Mouse (Mus musculus) activated CD4-positive, CD25-positive, alpha-beta regulatory T cell, adult 4 months (primary cell): ENCODE measurements at regions not wholly inside any gene's neighbourhood (a gene's known extent, or its start where the extent isn't known, plus 50 kb on each side); places are given as distances from the start of the nearest gene placed in this dataset.

Experiments used
- ATAC-seq: one replicate; pipeline ENCODE4 v1.8.0; 2017

- ATAC-seq: no peak
Observed at GRCm38 (mm10) chr4:9031634-9032033, 792.8 kb upstream of the Car8 start.

DNA sequence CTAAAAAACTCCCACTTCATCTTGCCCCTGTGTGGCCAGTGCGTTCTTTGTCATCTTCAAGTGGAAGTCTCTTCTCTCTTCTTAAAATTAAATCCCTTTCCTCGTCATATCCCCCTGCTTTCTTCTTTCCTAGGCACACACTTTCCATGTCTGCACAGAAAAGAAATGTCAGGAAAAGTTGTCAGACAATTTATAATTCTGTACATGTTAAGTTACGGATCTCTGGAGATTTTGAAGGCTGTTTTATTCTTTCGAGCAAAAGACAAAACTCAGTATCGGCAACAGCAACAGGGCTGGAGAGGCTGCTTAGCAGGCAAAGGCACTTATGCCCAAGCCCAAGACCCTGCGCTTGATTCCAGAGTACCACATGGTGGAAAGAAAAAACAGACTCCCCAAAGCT, 790.1 kb upstream of the Car8 start:
- no peak for ATAC-seq

DNA sequence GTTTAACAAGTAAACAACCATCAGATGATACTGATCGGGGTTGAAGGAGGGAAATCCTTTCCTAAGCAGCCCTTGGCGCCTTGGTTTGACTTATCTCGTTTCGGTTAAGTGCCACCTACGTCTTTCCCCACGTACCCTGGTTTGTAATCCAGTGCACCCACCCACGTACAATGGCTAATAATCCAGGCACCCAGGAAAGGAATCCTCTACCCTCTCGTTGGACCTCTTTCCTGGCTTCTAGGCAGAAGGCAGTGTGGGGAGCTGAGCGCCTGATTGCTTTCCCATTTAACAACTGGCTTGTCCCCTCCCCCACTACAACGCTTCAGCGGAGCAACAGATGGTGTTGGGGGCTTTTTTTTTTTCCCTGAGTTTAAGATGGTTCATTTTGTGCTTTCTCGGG, 789.6 kb upstream of the Car8 start:
- ATAC-seq: no peak

DNA sequence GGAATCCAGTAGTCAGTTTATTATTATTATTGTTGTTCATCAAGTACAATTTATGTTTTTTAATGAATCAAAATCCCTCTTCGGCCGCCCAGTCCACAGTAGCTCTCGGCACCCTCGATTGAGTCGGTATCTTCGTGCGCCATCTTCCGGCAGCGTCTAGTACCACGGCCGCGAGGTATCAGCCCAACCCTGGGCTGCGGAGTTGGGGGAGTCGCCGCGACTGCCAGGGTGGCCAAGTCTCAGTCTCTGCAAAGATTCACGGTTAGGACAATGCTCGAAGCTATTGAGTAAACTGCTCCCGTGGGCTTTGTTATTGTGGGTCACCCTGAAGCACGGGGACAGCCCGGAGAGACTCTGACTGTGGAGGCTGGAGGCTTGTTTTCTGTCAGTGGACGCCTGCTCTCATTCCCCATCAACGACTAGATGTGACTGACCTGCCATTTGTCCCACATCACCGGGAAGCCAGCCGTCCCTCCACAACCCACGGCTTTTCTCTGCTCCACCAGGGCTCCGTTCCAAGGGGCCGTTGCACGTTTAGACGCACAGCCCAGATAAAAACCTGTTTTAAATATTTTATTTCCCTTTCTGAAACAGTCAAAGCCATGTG, 789.1 kb upstream of the Car8 start:
- peak; percentile 90 for ATAC-seq

- no peak for ATAC-seq
Observed at GRCm38 (mm10) chr4:9027383-9027782, 788.5 kb upstream of the Car8 start.

DNA sequence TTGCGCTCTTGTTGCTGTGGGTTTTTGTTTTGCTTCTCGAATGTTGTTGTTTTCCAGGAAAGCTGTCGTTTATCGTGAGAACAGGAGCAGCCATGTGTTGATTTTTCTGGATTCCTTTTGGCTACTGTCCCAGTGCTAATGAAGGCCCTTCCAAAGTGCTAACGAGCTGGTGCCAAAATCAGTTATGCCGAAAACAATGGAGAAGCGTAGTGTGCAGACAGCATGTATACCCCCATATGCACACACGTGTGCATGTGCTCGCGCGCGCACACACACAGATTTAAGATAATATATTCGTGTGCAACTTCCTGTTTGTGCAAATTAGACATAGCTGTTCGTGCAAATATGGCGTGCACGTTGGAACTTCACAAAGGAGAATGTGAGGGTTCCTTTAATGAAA, 788.0 kb upstream of the Car8 start:
- ATAC-seq: no peak

DNA sequence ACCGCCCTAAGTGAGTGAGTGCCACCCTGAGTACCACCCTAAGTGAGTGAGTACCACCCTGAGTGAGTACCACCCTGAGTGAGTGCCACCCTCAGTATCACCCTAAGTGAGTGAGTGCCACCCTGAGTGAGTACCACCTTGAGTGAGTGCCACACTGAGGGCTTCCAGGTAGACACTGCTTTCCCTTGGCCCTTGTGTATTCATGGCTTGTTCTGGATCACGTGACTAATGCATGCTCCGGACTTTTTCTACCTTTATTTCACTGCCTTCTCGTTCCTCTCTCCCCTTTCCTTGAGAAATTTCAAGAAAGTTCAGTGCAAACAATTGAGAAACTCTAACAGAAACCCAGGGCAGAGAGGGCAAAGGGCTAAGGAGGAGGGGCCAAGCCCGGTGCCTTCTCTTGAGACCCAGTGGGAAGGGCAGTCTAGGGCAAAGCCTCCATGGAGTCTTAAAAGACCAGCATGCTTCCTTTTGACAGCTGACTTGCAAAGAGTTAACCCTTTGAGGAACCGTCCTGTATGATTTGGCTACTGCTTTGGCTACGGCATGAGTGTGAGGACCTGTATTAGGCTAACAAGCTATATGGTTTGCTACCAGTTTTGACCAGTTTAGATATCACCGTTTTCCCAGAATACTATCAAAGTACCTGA, 787.1 kb upstream of the Car8 start:
- no peak for ATAC-seq

DNA sequence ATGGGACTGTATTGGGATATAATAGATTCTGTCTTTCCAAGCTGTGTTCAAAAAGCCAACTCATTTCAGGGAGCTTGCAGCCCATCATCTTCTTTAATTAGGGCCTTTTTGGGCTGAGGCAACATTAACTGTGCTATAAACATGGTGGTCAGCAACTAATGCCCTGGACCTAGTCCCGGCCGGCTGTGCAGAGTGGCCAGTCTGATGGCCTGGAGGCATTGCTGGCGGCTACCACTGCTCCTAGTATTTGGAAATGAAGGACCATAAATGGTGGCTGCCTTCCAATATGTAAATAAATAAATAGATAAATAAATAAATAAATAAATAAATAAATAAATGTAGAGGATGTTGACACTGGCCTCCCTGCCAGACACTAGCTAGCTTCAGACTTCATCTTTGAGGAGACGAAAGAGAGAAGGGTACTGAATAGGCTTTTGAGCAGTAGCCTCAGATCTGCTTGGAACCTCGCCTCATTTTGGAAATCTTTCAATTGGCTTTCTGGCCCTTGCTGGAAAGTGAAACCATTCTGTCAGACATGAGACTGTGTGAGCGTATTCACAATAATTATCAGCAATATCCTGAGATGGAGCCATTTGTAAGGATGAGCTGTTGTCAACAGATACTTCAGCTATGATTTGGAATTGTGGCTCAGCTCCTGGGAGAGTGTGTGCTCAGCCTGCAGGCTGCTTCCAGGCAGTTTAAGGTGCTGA, 785.5 kb upstream of the Car8 start:
- ATAC-seq: no peak

- no peak for ATAC-seq
Observed at GRCm38 (mm10) chr4:9019241-9020110, 780.6 kb upstream of the Car8 start.

- no peak for ATAC-seq
Observed at GRCm38 (mm10) chr4:9018236-9018635, 779.4 kb upstream of the Car8 start.

DNA sequence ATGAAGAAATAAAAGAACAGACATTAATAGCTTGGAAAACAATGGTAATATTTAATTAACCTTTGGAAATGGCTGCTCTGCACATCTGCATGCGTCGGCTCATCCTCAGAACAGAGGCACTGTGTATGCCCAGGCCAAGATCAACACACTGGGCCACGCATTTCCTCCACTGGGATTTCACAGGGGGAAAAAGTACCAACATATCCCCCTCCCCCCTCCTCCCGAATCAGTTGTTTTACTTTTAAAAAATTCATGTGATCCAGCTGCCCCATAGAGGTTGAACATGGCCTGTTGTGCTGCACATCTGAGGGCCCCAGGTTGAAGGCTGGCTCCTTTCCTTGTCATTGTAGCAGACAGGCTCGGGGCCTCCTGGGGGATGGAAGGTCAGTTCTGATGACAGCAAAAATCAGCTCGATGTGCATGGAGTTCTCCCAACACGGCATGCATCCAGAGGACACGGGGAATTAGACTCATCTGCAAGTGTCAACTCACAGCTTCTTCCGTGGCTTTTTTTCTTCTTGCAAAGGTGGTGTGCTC, 777.7 kb upstream of the Car8 start:
- ATAC-seq: no peak

GRCm38 (mm10) chr4:9015528-9016503, 777.0 kb upstream of the Car8 start:
- ATAC-seq: peak; percentile 40

DNA sequence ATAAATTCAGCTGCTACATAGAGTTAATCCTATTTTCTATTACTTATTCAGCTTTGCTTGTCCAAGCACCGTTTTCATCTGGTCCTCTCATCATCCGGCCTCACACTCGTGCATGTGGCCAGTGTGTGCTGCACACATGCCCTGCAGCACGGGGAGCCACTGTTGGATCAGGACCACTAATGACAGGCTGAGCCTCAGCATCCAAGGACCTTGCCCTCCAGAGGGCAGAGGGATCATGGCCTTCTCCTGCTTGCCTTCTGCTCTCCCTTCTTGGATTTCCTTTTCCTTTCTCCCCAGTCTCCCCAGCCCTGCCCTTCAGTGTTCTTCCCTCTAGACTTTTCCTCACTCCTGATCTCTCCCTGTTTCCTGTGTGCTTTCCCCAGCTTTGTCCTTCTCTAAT, 776.1 kb upstream of the Car8 start:
- no peak for ATAC-seq

GRCm38 (mm10) chr4:9012787-9013186, 773.9 kb upstream of the Car8 start:
- no peak for ATAC-seq

GRCm38 (mm10) chr4:9011952-9012351, 773.1 kb upstream of the Car8 start:
- no peak for ATAC-seq

- ATAC-seq: no peak
Observed at GRCm38 (mm10) chr4:9011129-9011518, 772.3 kb upstream of the Car8 start.

DNA sequence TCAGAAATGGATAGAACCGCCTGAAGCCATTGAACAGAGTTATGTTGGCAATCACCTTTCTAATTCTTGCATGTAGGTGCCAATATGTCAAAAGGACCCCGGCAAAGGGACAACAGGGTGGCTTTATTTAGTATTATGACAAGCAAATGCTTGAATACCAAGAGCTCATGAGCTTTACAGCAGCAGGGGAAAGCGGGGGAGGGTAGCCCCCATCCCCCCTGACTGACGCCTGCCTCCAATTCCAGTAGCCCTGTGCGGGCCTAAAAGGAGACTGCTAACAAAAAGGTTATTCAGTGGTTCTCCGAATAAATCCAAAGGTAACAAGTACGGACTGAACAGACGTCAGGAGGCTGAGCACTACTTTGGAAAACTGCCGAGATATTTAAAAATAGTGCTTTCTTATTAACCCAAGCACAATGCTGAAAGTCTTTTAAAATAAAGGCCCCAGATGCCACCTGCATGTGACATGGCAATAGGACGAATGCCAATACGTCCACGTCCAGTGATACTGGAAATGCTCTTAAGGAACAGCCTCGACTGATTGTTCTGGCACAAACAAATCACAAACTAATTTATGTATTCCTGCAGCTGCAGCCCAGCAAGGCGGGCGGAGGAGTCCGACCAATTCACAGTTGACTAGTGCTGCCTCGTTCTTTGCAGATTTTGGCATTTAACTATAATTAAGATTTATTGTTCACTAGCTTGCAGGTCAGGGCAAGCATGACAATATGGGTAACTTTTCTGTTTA, 771.7 kb upstream of the Car8 start:
- ATAC-seq: no peak

DNA sequence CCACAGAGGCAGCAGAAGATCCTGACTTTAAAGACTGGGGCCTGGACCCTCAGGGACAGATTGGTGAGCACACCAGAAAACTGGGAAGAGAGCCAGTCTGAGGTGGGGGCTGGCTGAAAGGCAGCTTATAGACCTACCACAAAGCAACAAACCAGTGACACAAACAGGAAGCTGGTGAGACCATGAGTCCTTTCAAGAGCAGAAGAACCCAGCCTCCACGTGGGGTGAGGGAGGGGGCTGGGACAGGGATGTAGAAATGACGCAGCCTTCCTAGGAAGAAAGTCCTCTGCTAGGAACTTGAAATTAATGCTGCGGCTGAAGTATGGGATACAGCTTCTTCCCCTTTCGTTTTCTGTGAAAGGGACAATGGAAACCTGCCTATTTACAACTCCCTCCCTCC, 770.8 kb upstream of the Car8 start:
- ATAC-seq: peak; percentile 81

GRCm38 (mm10) chr4:9005938-9006626, 767.2 kb upstream of the Car8 start:
- no peak for ATAC-seq

DNA sequence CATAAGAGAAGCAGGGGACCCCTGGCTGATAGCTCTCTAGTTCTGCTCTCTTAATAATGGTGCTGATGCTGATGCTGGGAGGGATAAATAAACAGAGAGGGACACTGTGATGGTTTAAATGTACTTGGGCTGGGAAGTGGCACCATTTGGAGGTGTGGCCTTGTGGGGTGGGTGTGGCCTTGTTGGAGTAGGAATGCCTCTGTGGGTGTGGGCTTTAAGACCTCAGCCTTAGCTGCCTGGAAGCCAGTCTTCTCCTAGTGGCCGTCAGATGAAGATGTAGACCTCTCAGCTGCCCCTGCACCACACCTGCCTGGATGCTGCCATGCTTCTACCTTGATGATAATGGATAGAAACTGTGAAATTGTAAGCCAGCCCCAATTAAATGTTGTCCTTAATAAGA, 765.0 kb upstream of the Car8 start:
- no peak for ATAC-seq
